Mouse (Mus musculus) limb, embryonic 13.5 days (tissue): ENCODE data around the gene Gpx7. TPM values are rescaled to one million over a fixed set of nuclear protein-coding genes. Genes with fewer than 3 reads are reported as not detected.
A peak's percentile ranks its signal among the peaks of the same experiment; 100 is the strongest.
"Not testable (repeated sequence)": the region's sequence is repeated elsewhere in the genome, so short reads cannot be mapped to it uniquely, and the experiment has no call there.

ENCODE experiments used
- ATAC-seq: fragments of 200-750 bp; cut with Nextera tagmentation; 2 replicates; pipeline ENCODE4 v1.8.0; 2017; ENCODE audit warnings: low read depth, moderate number of reproducible peaks, moderate TSS enrichment; ENCODE audit not compliant: low FRiP score
- H3K27ac ChIP-seq: fragments of 300-500 bp; sonication (generic); 2 replicates; pipeline ENCODE4 v1.5.1; 2015; ENCODE audit warnings: inconsistent platforms, mild to moderate bottlenecking, moderate library complexity
- H3K27me3 ChIP-seq: fragments of 300-500 bp; sonication (generic); 2 replicates; pipeline ENCODE4 v1.6.1; 2015; ENCODE audit warnings: mild to moderate bottlenecking, inconsistent platforms
- H3K36me3 ChIP-seq: fragments of 300-500 bp; sonication (generic); 2 replicates; pipeline ENCODE4 v1.6.1; 2015; ENCODE audit warnings: inconsistent platforms, mild to moderate bottlenecking, moderate library complexity
- H3K4me1 ChIP-seq: fragments of 300-500 bp; sonication (generic); 2 replicates; pipeline ENCODE4 v1.6.1; 2015; ENCODE audit warnings: inconsistent platforms
- H3K4me2 ChIP-seq: fragments of 300-500 bp; sonication (generic); replicated peaks from 2 replicates; pipeline ENCODE4 v1.6.1; 2015; ENCODE audit warnings: inconsistent platforms, mild to moderate bottlenecking, moderate library complexity
- H3K4me3 ChIP-seq: fragments of 300-500 bp; sonication (generic); 2 replicates; pipeline ENCODE4 v1.5.1; 2015; ENCODE audit warnings: moderate library complexity, mild to moderate bottlenecking, inconsistent platforms
- H3K9ac ChIP-seq: fragments of 300-500 bp; sonication (generic); 2 replicates; pipeline ENCODE4 v1.6.1; 2015; ENCODE audit warnings: mild to moderate bottlenecking, inconsistent platforms
- H3K9me3 ChIP-seq: fragments of 300-500 bp; sonication (generic); 2 replicates; pipeline ENCODE4 v1.6.1; 2016; ENCODE audit warnings: inconsistent platforms
- WGBS: fragments of 180-500 bp; shearing (Covaris S2); methylation state at CpG from one replicate; pipeline ENCODE4 v1.1.7; 2015; 5-methylcytosine and 5-hydroxymethylcytosine counted together
- polyA plus RNA-seq: library from polyadenylated mRNA; unstranded; fragments of >200 nt; fragmentation: Nextera tagmentation; extraction: Ambion mirVana; gene quantifications from 2 replicates; pipeline ENCODE4 v1.2.1, GENCODE M21; 2015

Gene Gpx7
- polyA plus RNA-seq, 1 experiment from 2014 or later = 89.8 TPM

GRCm38 (mm10) chr4:108362321-108363261, 44.2 kb downstream of the Gpx7 start:
- Histone ChIP-seq H3K9me3 (no peaks in the 10 kb centered on the region), H3K36me3 (no peaks in the 10 kb centered on the region), H3K9ac (peak overlapping the region; percentile 21; the same call in 1 of the 2 replicates), H3K4me1 (peaks cover 60% of the 10 kb centered on the region), H3K4me2 (peak overlapping the region; percentile 48), H3K27ac (peak overlapping the region; percentile 93), H3K27me3 (no peaks in the 10 kb centered on the region), H3K4me3 (no peak overlapping the region)
- WGBS = 3% methylated on average over 18 of the region's 18 CpGs
- peak; percentile 70 for ATAC-seq

- H3K4me3 ChIP-seq = peak overlapping the region; percentile 24
- H3K4me1 ChIP-seq = peaks cover 73% of the 10 kb centered on the region
- WGBS = 6% methylated on average over 28 of the region's 28 CpGs
- H3K36me3 ChIP-seq = no peaks in the 10 kb centered on the region
- no peaks in the 10 kb centered on the region for H3K9me3 ChIP-seq
- ATAC-seq = peak; percentile 73; the same call in 1 of the 2 replicates
- peak overlapping the region; percentile 55 for H3K9ac ChIP-seq
- H3K4me2 ChIP-seq = peak overlapping the region; percentile 54
- peak overlapping the region; percentile 89 for H3K27ac ChIP-seq
- H3K27me3 ChIP-seq = no peaks in the 10 kb centered on the region
Observed at GRCm38 (mm10) chr4:108360136-108361055, 46.4 kb downstream of the Gpx7 start.

- H3K27ac ChIP-seq = peak overlapping the region; percentile 89; the same call in 1 of the 2 replicates
- H3K9me3 ChIP-seq = no peaks in the 10 kb centered on the region
- no peak for ATAC-seq
- no peaks in the 10 kb centered on the region for H3K36me3 ChIP-seq
- H3K4me3 ChIP-seq = no peak overlapping the region
- no peak overlapping the region for H3K9ac ChIP-seq
- H3K27me3 ChIP-seq = no peaks in the 10 kb centered on the region
- H3K4me1 ChIP-seq = peaks cover 76% of the 10 kb centered on the region
- H3K4me2 ChIP-seq = no peak overlapping the region
- 12% methylated on average over 4 of the region's 4 CpGs for WGBS
Observed at GRCm38 (mm10) chr4:108358498-108358897, 48.3 kb downstream of the Gpx7 start.

GRCm38 (mm10) chr4:108357458-108357857, 49.3 kb downstream of the Gpx7 start:
- Histone ChIP-seq H3K4me3 (no peak overlapping the region), H3K9ac (no peak overlapping the region), H3K36me3 (no peaks in the 10 kb centered on the region), H3K9me3 (no peaks in the 10 kb centered on the region), H3K4me2 (no peak overlapping the region), H3K4me1 (peaks cover 65% of the 10 kb centered on the region), H3K27me3 (no peaks in the 10 kb centered on the region), H3K27ac (no peak overlapping the region)
- 92% methylated on average over 8 of the region's 8 CpGs for WGBS
- no peak for ATAC-seq

GRCm38 (mm10) chr4:108353591-108353990, 53.2 kb downstream of the Gpx7 start:
- H3K27ac ChIP-seq, H3K9ac ChIP-seq, H3K4me2 ChIP-seq, ATAC-seq, H3K27me3 ChIP-seq, H3K9me3 ChIP-seq, H3K4me3 ChIP-seq, H3K36me3 ChIP-seq: not testable (repeated sequence)
- H3K4me1 ChIP-seq = peaks cover 60% of the 10 kb centered on the region

GRCm38 (mm10) chr4:108350819-108351218, 55.9 kb downstream of the Gpx7 start:
- Histone ChIP-seq H3K9me3 (no peaks in the 10 kb centered on the region), H3K4me1 (peaks cover 61% of the 10 kb centered on the region), H3K27me3 (no peaks in the 10 kb centered on the region), H3K36me3 (no peaks in the 10 kb centered on the region), H3K4me2 (peak overlapping the region; percentile 35), H3K4me3 (no peak overlapping the region), H3K27ac (peak overlapping the region; percentile 92), H3K9ac (peak overlapping the region; percentile 43)
- WGBS = 2% methylated on average over 8 of the region's 8 CpGs
- peak; percentile 87 for ATAC-seq

Other genes with a start within 250 kb of the Gpx7 start
- 50.1 and 50.8 TPM in 2 replicates for gene Echdc2, start 241.5 kb downstream of the Gpx7 start, polyA plus RNA-seq
- gene Zyg11a, start 188.9 kb downstream of the Gpx7 start, polyA plus RNA-seq = 0.15 and 0.18 TPM in 2 replicates
- 12.2 and 14.5 TPM in 2 replicates for gene Zyg11b, start 105.9 kb downstream of the Gpx7 start, polyA plus RNA-seq
- gene Coa7, start 78.8 kb downstream of the Gpx7 start, polyA plus RNA-seq = 47.2 and 49.0 TPM in 2 replicates
- gene Shisal2a, start 23.6 kb downstream of the Gpx7 start, polyA plus RNA-seq = 7.0 and 7.4 TPM in 2 replicates
- gene Tut4, start 52.5 kb upstream of the Gpx7 start, polyA plus RNA-seq = 113 and 124 TPM in 2 replicates
- 100 and 101 TPM in 2 replicates for gene Prpf38a, start 172.4 kb upstream of the Gpx7 start, polyA plus RNA-seq
- 11.7 and 12.2 TPM in 2 replicates for gene Orc1, start 172.5 kb upstream of the Gpx7 start, polyA plus RNA-seq
- gene Cc2d1b, start 213.0 kb upstream of the Gpx7 start, polyA plus RNA-seq = 30.0 and 33.0 TPM in 2 replicates